Mouse (Mus musculus): ENCODE results near the gene Aga. TPM values are rescaled to one million over a fixed set of nuclear protein-coding genes. Genes with fewer than 3 reads are reported as not detected.
"Not testable (repeated sequence)": the region's sequence is repeated elsewhere in the genome, so short reads cannot be mapped to it uniquely, and the experiment has no call there.

The Aga gene
- 11.6 and 13.6 TPM in 2 replicates for polyA plus RNA-seq (2015; fragmentation: Nextera tagmentation; extraction: Ambion mirVana)

GRCm38 (mm10) chr8:53511551-53512127, at the start of gene Aga:
Aga (plus strand) TSS chr8:53511727.
- peaks cover 6% of the 10 kb centered on the region; the same call in 1 of the 2 replicates for H3K4me1 ChIP-seq
- no peaks in the 10 kb centered on the region for H3K27me3 ChIP-seq
- peak within 1 kb of the TSS; percentile 74 for H3K4me2 ChIP-seq
- peak within 1 kb of the TSS; percentile 50 for H3K4me3 ChIP-seq
- H3K9ac ChIP-seq, result peak within 1 kb of the TSS; percentile 76
- 2% methylated on average over 24 of the region's 24 CpGs for WGBS
- H3K36me3 ChIP-seq (ENCODE audit: poor library complexity, severe bottlenecking), result peaks cover 4% of the 10 kb centered on the region
- H3K27ac ChIP-seq, result peak within 1 kb of the TSS; percentile 54
- H3K9me3 ChIP-seq (replicated peaks), result no peaks in the 10 kb centered on the region
- ATAC-seq, result peak; percentile 98

- Histone ChIP-seq H3K27me3 (no peaks in the 10 kb centered on the region), H3K9ac (no peak overlapping the region), H3K27ac (no peak overlapping the region), H3K9me3 (replicated peaks) (no peaks in the 10 kb centered on the region), H3K4me2 (no peak overlapping the region), H3K4me1 (0 out of 2 replicates have a peak, but pooled peaks cover 4% of the 10 kb centered on the region), H3K36me3 (ENCODE audit: poor library complexity, severe bottlenecking) (no peaks in the 10 kb centered on the region), H3K4me3 (no peak overlapping the region)
- ATAC-seq, result peak; percentile 90
- 21% methylated on average over 2 of the region's 2 CpGs for WGBS
Observed at GRCm38 (mm10) chr8:53489063-53489462, 22.5 kb upstream of the Aga start.

- H3K4me2 ChIP-seq, result no peak overlapping the region
- ATAC-seq, result no peak
Observed at GRCm38 (mm10) chr8:53496216-53496615, 15.3 kb upstream of the Aga start.

GRCm38 (mm10) chr8:53496885-53497326, 14.6 kb upstream of the Aga start:
- H3K4me3 ChIP-seq, result no peak overlapping the region
- no peak for ATAC-seq
- H3K4me2 ChIP-seq, result no peak overlapping the region
- no peaks in the 10 kb centered on the region for H3K27me3 ChIP-seq
- H3K27ac ChIP-seq, result no peak overlapping the region
- 77% methylated on average over 3 of the region's 3 CpGs for WGBS
- H3K4me1 ChIP-seq, result no peaks in the 10 kb centered on the region
- no peaks in the 10 kb centered on the region for H3K36me3 ChIP-seq (ENCODE audit: poor library complexity, severe bottlenecking)
- H3K9ac ChIP-seq, result no peak overlapping the region
- no peaks in the 10 kb centered on the region for H3K9me3 ChIP-seq (replicated peaks)

More at GRCm38 (mm10) chr8:53496216-53496615, 15.3 kb upstream of the Aga start:
- Histone ChIP-seq H3K27ac (no peak overlapping the region), H3K4me1 (no peaks in the 10 kb centered on the region), H3K36me3 (ENCODE audit: poor library complexity, severe bottlenecking) (no peaks in the 10 kb centered on the region), H3K27me3 (no peaks in the 10 kb centered on the region), H3K9ac (no peak overlapping the region), H3K9me3 (replicated peaks) (no peaks in the 10 kb centered on the region), H3K4me3 (no peak overlapping the region)
- 82% methylated on average over 1 of the region's 1 CpGs for whole genome bisulfite sequencing

- not testable (repeated sequence) for H3K27ac ChIP-seq; H3K36me3 ChIP-seq (ENCODE audit: poor library complexity, severe bottlenecking); H3K4me1 ChIP-seq; H3K4me2 ChIP-seq; H3K9ac ChIP-seq; H3K27me3 ChIP-seq; H3K4me3 ChIP-seq; H3K9me3 ChIP-seq (replicated peaks)
- ATAC-seq, result peak; percentile 30; the same call in 1 of the 2 replicates
- 20% methylated on average over 3 of the region's 3 CpGs for WGBS
Observed at GRCm38 (mm10) chr8:53538049-53538448, 26.5 kb downstream of the Aga start.

- H3K9me3 ChIP-seq (replicated peaks), result no peaks in the 10 kb centered on the region
- H3K4me3 ChIP-seq, result no peak overlapping the region
- WGBS, result 52% methylated on average over 2 of the region's 2 CpGs
- H3K4me1 ChIP-seq, result no peaks in the 10 kb centered on the region
- 0 out of 2 replicates have a peak, but pooled peaks have one; percentile 30 for ATAC-seq
- H3K4me2 ChIP-seq, result no peak overlapping the region
- H3K9ac ChIP-seq, result no peak overlapping the region
- H3K36me3 ChIP-seq (ENCODE audit: poor library complexity, severe bottlenecking), result no peaks in the 10 kb centered on the region
- no peak overlapping the region for H3K27ac ChIP-seq
- H3K27me3 ChIP-seq, result no peaks in the 10 kb centered on the region
Observed at GRCm38 (mm10) chr8:53539585-53539984, 28.1 kb downstream of the Aga start.

- ATAC-seq, result no peak
- Histone ChIP-seq H3K36me3 (ENCODE audit: poor library complexity, severe bottlenecking) (no peaks in the 10 kb centered on the region), H3K9me3 (replicated peaks) (no peaks in the 10 kb centered on the region), H3K27me3 (no peaks in the 10 kb centered on the region), H3K4me3 (no peak overlapping the region), H3K9ac (no peak overlapping the region), H3K27ac (no peak overlapping the region), H3K4me1 (no peaks in the 10 kb centered on the region), H3K4me2 (no peak overlapping the region)
- 67% methylated on average over 10 of the region's 10 CpGs for WGBS
Observed at GRCm38 (mm10) chr8:53562441-53563040, 51.0 kb downstream of the Aga start.

GRCm38 (mm10) chr8:53566223-53566622, 54.7 kb downstream of the Aga start:
- no peaks in the 10 kb centered on the region for H3K9me3 ChIP-seq (replicated peaks)
- no peak overlapping the region for H3K9ac ChIP-seq
- no peaks in the 10 kb centered on the region for H3K4me1 ChIP-seq
- H3K27ac ChIP-seq, result no peak overlapping the region
- no peaks in the 10 kb centered on the region for H3K27me3 ChIP-seq
- H3K4me3 ChIP-seq, result no peak overlapping the region
- no peak overlapping the region for H3K4me2 ChIP-seq
- H3K36me3 ChIP-seq (ENCODE audit: poor library complexity, severe bottlenecking), result no peaks in the 10 kb centered on the region
- WGBS, result 94% methylated on average over 6 of the region's 6 CpGs
- no peak for ATAC-seq

Other genes with a start within 250 kb of the Aga start
- 27.5 and 28.7 TPM in 2 replicates for gene Neil3, start 127.3 kb downstream of the Aga start, polyA plus RNA-seq (2015; fragmentation: Nextera tagmentation; extraction: Ambion mirVana)